Mouse (Mus musculus): ENCODE measurements around the gene Exd2.

- no peak for TF ChIP-seq CTCF (IDR thresholded peaks at IDR 0.05; ENCODE audit: low read depth)
- TF ChIP-seq EP300 (IDR thresholded peaks at IDR 0.05; ENCODE audit: low read depth) = no peak
These were observed 63.6 kb downstream of the Exd2 start for GRCm38 (mm10) chr12:80526511-80526910.
